Mouse (Mus musculus) urinary bladder, postnatal 0 days (tissue): Measurements from ENCODE around the gene Olfr1274-ps. TPM values are rescaled to one million over a fixed set of nuclear protein-coding genes. Genes with fewer than 3 reads are reported as not detected.

Experiments
- polyA plus RNA-seq: library from polyadenylated mRNA; unstranded; fragments of >200 nt; fragmentation: Nextera tagmentation; extraction: Ambion mirVana; gene quantifications from 2 replicates; pipeline ENCODE4 v1.2.1, GENCODE M21; 2015

Olfr1274-ps gene
- polyA plus RNA-seq, result not detected in 2 replicates

DNA sequence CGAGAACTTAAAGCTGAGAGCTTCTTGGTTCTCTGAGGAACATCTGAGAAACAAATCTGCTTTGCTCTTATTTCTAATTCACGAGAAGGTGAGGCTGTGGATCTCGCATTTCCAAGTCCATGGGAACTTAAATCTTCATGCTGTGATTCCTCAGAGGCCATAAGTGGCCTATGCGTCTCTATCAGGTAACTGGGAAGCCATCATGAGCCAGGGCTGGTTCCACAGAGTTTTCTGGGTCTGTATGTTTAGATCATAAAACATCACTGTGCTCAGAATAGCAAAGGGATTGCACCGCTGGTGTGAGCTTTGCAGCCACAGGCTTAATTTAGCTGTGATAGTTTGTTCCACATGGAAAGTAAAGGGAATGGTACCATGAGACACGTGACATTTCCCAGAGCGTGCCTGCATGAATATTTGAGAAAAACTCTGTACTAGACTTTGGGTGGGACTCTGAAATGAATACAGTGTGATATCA, at the start of gene Olfr1274-ps:
Gene Olfr1274-ps, plus strand, starts transcription at position 51 of the 475 bp plus-strand sequence.

Other genes starting within 250 kb of the Olfr1274-ps start
- not detected in 2 replicates for gene Olfr1270, start 245.6 kb upstream of the Olfr1274-ps start, polyA plus RNA-seq
- gene Olfr1506, start 174.2 kb upstream of the Olfr1274-ps start, polyA plus RNA-seq, result not detected in 2 replicates
- gene Olfr142, start 141.1 kb upstream of the Olfr1274-ps start, polyA plus RNA-seq, result not detected in 2 replicates
- gene Olfr1271, start 127.7 kb upstream of the Olfr1274-ps start, polyA plus RNA-seq, result not detected in 2 replicates
- not detected in 2 replicates for gene Olfr1272, start 105.8 kb upstream of the Olfr1274-ps start, polyA plus RNA-seq
- gene Gm13769, start 76.5 kb upstream of the Olfr1274-ps start, polyA plus RNA-seq, result not detected in 2 replicates
- 1.8 and 1.9 TPM in 2 replicates for gene Ptprj, start 182.0 kb downstream of the Olfr1274-ps start, polyA plus RNA-seq